Mouse (Mus musculus): ENCODE results near the gene Nhej1.

DNA sequence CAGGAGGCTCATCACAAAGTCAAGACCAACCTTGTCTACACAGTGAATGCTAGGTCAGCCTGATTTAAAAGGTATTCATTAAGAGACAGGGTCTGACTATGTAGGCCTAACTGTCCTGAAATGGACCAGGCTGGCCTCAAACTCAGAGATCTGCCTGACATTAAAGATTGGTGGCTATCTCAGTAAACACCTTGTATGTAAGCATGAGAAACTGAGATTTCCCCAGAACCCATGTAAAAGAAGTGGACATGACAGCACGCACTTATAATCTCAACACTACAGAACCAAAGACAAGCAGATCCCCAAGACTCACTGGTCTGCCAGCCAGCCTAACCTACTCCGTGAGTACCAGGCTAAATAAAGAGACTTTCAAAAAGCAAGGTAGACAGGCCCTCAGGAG is 13.4 kb upstream of the Nhej1 start:
- TF ChIP-seq CTCF (IDR thresholded peaks at IDR 0.05; ENCODE audit: borderline replicate concordance, control insufficient read depth, extremely low read depth, insufficient read depth, low read length, poor library complexity) (no peak), POLR2A (IDR thresholded peaks at IDR 0.05; ENCODE audit: control insufficient read depth, extremely low read depth, insufficient read depth, low read length, poor library complexity) (no peak)
